Mouse (Mus musculus): ENCODE measurements around the gene Fasl. TPM values are rescaled to one million over a fixed set of nuclear protein-coding genes. Genes with fewer than 3 reads are reported as not detected.

Fasl gene
- polyA plus RNA-seq (2015; fragmentation: Nextera tagmentation; extraction: Ambion mirVana): 0.12 and 0.43 TPM in 2 replicates

DNA sequence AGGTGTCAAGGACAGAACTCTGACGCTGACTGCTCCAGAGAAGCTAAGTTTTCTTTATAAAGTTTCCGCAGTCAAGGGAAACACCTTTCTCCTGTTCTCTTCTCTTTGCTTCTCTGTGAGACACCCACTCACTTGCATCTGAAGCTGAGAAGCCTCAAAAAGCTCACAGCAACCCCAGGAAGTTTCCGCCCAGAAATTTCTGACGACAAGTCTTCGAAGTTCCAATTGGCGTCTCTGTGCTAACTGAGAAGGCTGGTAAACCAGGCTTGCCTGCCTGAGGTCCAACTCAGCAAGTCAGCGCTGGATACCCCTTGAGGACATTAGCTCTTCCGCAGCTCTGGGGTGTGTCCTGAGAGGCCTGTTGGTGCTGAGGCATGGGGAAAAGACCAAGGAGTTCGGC, at the start of gene Fasl:
Gene Fasl, minus strand, starts transcription at position 157 of the 400 bp plus-strand sequence.
- 67% methylated on average over 9 of the region's 9 CpGs for WGBS
- no peak for ATAC-seq (replicated peaks; ENCODE audit: extremely low read depth, insufficient read depth, low FRiP score)

GRCm38 (mm10) chr1:161826677-161827076, 38.4 kb upstream of the Fasl start:
- peaks cover 12% of the 10 kb centered on the region for H3K36me3 ChIP-seq (ENCODE audit: control insufficient read depth, insufficient read depth)
- H3K9me3 ChIP-seq (replicated peaks; ENCODE audit: control insufficient read depth, low read length): no peaks in the 10 kb centered on the region
- no peaks in the 10 kb centered on the region for H3K4me1 ChIP-seq (ENCODE audit: control insufficient read depth, insufficient read depth, low read length)
- H3K27ac ChIP-seq (ENCODE audit: low read length): no peak overlapping the region
- 92% methylated on average over 2 of the region's 2 CpGs for WGBS
- H3K9ac ChIP-seq (ENCODE audit: low read length): no peak overlapping the region
- ATAC-seq (replicated peaks; ENCODE audit: extremely low read depth, insufficient read depth, low FRiP score): no peak
- H3K4me3 ChIP-seq (ENCODE audit: low read length): no peak overlapping the region
- H3K27me3 ChIP-seq (ENCODE audit: control insufficient read depth, insufficient read depth, low read length): no peaks in the 10 kb centered on the region
- no peak overlapping the region for H3K4me2 ChIP-seq (ENCODE audit: low read depth, low read length)

More for the DNA sequence above, at the start of gene Fasl:
- no peaks in the 10 kb centered on the region for H3K9me3 ChIP-seq (replicated peaks; ENCODE audit: control insufficient read depth, low read length)
- H3K4me2 ChIP-seq (ENCODE audit: low read depth, low read length): no peak within 1 kb of the TSS
- no peaks in the 10 kb centered on the region for H3K4me1 ChIP-seq (ENCODE audit: control insufficient read depth, insufficient read depth, low read length)
- no peaks in the 10 kb centered on the region for H3K27me3 ChIP-seq (ENCODE audit: control insufficient read depth, insufficient read depth, low read length)
- no peaks in the 10 kb centered on the region for H3K36me3 ChIP-seq (ENCODE audit: control insufficient read depth, insufficient read depth)
- H3K27ac ChIP-seq (ENCODE audit: low read length): no peak within 1 kb of the TSS
- no peak within 1 kb of the TSS for H3K9ac ChIP-seq (ENCODE audit: low read length)
- no peak within 1 kb of the TSS for H3K4me3 ChIP-seq (ENCODE audit: low read length)

DNA sequence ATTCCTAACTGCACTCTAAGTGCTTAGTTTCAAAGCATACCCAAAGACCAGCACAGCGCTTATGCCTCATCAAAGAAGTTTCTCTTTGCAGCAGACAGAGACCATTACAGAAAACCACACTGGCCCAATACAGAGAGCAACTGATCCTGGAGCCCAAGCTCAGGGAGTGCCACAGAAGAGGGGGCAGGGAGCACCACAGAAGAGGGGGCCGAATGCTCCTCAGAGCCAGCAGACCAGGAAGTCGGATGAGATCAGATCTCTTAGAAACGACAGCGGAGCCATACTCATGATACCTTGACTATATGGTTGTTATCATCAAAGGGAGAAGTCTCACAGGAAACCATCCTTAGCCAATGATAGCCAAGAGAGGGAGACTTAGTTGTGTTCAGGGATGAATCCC, 21.1 kb upstream of the Fasl start:
- Histone ChIP-seq H3K9me3 (replicated peaks; ENCODE audit: control insufficient read depth, low read length) (no peaks in the 10 kb centered on the region), H3K4me3 (ENCODE audit: low read length) (no peak overlapping the region), H3K36me3 (ENCODE audit: control insufficient read depth, insufficient read depth) (no peaks in the 10 kb centered on the region), H3K4me2 (ENCODE audit: low read depth, low read length) (no peak overlapping the region), H3K9ac (ENCODE audit: low read length) (no peak overlapping the region), H3K4me1 (ENCODE audit: control insufficient read depth, insufficient read depth, low read length) (no peaks in the 10 kb centered on the region), H3K27ac (ENCODE audit: low read length) (no peak overlapping the region), H3K27me3 (ENCODE audit: control insufficient read depth, insufficient read depth, low read length) (no peaks in the 10 kb centered on the region)
- no peak for ATAC-seq (replicated peaks; ENCODE audit: extremely low read depth, insufficient read depth, low FRiP score)
- 71% methylated on average over 5 of the region's 5 CpGs for WGBS

DNA sequence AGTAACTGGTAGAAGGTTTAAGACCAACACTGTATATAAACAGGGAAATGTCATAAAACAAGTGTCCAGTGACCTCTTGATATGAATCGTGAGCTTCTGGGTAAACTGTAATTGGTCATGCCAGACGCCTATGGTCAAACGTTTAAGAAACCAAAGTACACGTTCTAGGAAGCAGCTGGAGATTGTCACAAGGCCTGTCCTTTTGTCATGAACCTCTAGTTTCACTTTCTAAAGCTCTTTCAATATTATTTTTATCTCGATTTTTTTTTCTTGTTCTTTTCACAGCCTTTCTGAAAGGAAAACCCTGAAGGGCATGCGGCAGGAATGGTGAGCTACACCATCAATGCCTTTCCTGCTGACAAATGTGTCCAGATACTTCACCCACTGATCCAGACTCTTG, 20.7 kb upstream of the Fasl start:
- Histone ChIP-seq H3K27me3 (ENCODE audit: control insufficient read depth, insufficient read depth, low read length) (no peaks in the 10 kb centered on the region), H3K36me3 (ENCODE audit: control insufficient read depth, insufficient read depth) (no peaks in the 10 kb centered on the region), H3K27ac (ENCODE audit: low read length) (no peak overlapping the region), H3K9ac (ENCODE audit: low read length) (no peak overlapping the region), H3K4me1 (ENCODE audit: control insufficient read depth, insufficient read depth, low read length) (no peaks in the 10 kb centered on the region), H3K9me3 (replicated peaks; ENCODE audit: control insufficient read depth, low read length) (no peaks in the 10 kb centered on the region), H3K4me3 (ENCODE audit: low read length) (no peak overlapping the region), H3K4me2 (ENCODE audit: low read depth, low read length) (no peak overlapping the region)
- no peak for ATAC-seq (replicated peaks; ENCODE audit: extremely low read depth, insufficient read depth, low FRiP score)
- WGBS: 52% methylated on average over 6 of the region's 6 CpGs

- no peaks in the 10 kb centered on the region for H3K36me3 ChIP-seq (ENCODE audit: control insufficient read depth, insufficient read depth)
- ATAC-seq (replicated peaks; ENCODE audit: extremely low read depth, insufficient read depth, low FRiP score): peak; percentile 32; the same call in 1 of the 2 replicates
Observed at GRCm38 (mm10) chr1:161804541-161804971, 16.3 kb upstream of the Fasl start.

DNA sequence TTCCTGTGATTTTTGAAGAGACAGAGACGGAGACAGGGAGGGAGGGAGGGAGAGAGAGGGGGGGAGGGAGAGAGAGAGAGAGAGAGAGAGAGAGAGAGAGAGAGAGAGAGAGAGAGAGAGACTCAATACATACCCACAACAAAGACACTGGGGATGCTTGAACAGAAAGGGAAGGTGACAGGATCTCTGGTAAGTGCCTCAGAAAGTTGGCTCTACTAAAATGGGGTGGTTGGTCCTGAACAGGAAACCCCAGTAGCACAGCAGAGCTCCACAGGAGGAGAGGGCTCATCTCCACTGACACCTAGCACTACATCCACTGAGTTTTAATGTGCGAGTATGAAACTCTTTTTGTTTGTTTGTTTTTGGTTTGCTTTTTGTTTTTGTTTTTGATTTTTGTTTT, 13.0 kb upstream of the Fasl start:
- Histone ChIP-seq H3K27me3 (ENCODE audit: control insufficient read depth, insufficient read depth, low read length) (no peaks in the 10 kb centered on the region), H3K9ac (ENCODE audit: low read length) (no peak overlapping the region), H3K4me1 (ENCODE audit: control insufficient read depth, insufficient read depth, low read length) (no peaks in the 10 kb centered on the region), H3K36me3 (ENCODE audit: control insufficient read depth, insufficient read depth) (no peaks in the 10 kb centered on the region), H3K9me3 (replicated peaks; ENCODE audit: control insufficient read depth, low read length) (no peaks in the 10 kb centered on the region), H3K4me3 (ENCODE audit: low read length) (no peak overlapping the region), H3K4me2 (ENCODE audit: low read depth, low read length) (no peak overlapping the region), H3K27ac (ENCODE audit: low read length) (no peak overlapping the region)
- WGBS: 66% methylated on average over 2 of the region's 2 CpGs
- ATAC-seq (replicated peaks; ENCODE audit: extremely low read depth, insufficient read depth, low FRiP score): no peak

More at GRCm38 (mm10) chr1:161804541-161804971, 16.3 kb upstream of the Fasl start:
- H3K9ac ChIP-seq (ENCODE audit: low read length): no peak overlapping the region
- H3K4me1 ChIP-seq (ENCODE audit: control insufficient read depth, insufficient read depth, low read length): no peaks in the 10 kb centered on the region
- no peaks in the 10 kb centered on the region for H3K27me3 ChIP-seq (ENCODE audit: control insufficient read depth, insufficient read depth, low read length)
- H3K4me3 ChIP-seq (ENCODE audit: low read length): no peak overlapping the region
- WGBS: 74% methylated on average over 8 of the region's 8 CpGs
- H3K27ac ChIP-seq (ENCODE audit: low read length): no peak overlapping the region
- no peak overlapping the region for H3K4me2 ChIP-seq (ENCODE audit: low read depth, low read length)
- no peaks in the 10 kb centered on the region for H3K9me3 ChIP-seq (replicated peaks; ENCODE audit: control insufficient read depth, low read length)

DNA sequence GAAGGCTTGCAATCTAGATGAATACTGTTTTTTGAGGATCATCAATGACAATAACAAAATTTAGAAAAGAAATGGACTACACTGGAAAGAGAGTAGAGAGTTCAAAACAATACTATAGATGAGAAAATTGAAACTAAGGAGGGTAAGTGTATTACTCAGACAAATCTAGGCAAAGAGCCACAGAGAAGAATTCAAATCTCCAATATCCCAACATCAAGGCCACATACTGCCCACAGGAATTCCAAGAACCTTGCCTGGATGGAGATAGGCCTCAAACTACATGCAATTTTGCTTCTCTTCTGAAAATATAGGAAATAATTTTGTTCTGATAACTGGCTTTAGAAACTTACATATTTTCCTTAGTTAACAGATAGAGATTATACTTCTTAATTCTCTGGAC, 12.0 kb upstream of the Fasl start:
- no peaks in the 10 kb centered on the region for H3K9me3 ChIP-seq (replicated peaks; ENCODE audit: control insufficient read depth, low read length)
- no peak for ATAC-seq (replicated peaks; ENCODE audit: extremely low read depth, insufficient read depth, low FRiP score)
- H3K4me2 ChIP-seq (ENCODE audit: low read depth, low read length): no peak overlapping the region
- no peaks in the 10 kb centered on the region for H3K27me3 ChIP-seq (ENCODE audit: control insufficient read depth, insufficient read depth, low read length)
- no peak overlapping the region for H3K4me3 ChIP-seq (ENCODE audit: low read length)
- no peak overlapping the region for H3K9ac ChIP-seq (ENCODE audit: low read length)
- H3K4me1 ChIP-seq (ENCODE audit: control insufficient read depth, insufficient read depth, low read length): no peaks in the 10 kb centered on the region
- H3K27ac ChIP-seq (ENCODE audit: low read length): no peak overlapping the region
- no peaks in the 10 kb centered on the region for H3K36me3 ChIP-seq (ENCODE audit: control insufficient read depth, insufficient read depth)

DNA sequence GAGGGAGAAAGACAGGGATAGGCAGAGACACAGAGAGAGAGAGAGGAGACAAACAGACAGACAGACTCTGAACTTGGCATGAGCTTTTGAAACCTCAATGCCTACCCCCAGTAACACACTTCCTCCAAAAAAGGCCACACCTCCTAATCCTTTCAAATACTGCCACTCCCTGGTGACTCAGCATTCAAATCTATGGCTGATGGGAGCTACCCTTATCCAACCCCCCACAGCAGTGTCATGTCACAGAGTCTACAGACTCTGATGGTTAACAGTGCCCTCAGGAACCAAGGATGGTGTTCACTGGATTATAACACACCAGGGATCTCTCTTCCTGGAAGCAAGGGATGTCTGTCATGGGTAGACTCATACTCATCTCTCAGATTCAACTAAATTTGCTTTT, 11.5 kb upstream of the Fasl start:
- H3K27ac ChIP-seq (ENCODE audit: low read length): no peak overlapping the region
- no peak overlapping the region for H3K4me2 ChIP-seq (ENCODE audit: low read depth, low read length)
- no peak overlapping the region for H3K9ac ChIP-seq (ENCODE audit: low read length)
- H3K9me3 ChIP-seq (replicated peaks; ENCODE audit: control insufficient read depth, low read length): no peaks in the 10 kb centered on the region
- H3K4me3 ChIP-seq (ENCODE audit: low read length): no peak overlapping the region
- ATAC-seq (replicated peaks; ENCODE audit: extremely low read depth, insufficient read depth, low FRiP score): no peak
- H3K36me3 ChIP-seq (ENCODE audit: control insufficient read depth, insufficient read depth): no peaks in the 10 kb centered on the region
- H3K27me3 ChIP-seq (ENCODE audit: control insufficient read depth, insufficient read depth, low read length): no peaks in the 10 kb centered on the region
- no peaks in the 10 kb centered on the region for H3K4me1 ChIP-seq (ENCODE audit: control insufficient read depth, insufficient read depth, low read length)

DNA sequence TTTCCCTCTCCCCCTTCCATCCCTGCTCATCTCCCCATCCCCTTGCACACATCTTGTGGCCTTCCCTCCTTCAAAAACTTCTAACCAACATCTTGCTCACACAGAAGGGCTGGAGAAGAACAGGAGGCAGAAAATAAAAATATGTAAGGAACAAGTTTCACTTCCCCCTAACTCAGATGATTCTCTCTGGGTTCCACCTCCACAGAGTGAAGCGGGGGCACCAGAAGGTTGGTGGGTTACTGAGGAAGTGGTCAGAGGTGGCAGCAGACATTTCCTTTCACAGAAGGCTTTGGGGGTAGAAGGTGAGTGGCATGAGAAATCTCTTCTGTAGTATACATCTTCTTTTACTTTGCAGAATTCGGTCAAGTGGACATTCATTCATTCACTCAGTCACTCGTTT, 10.6 kb upstream of the Fasl start:
- H3K27me3 ChIP-seq (ENCODE audit: control insufficient read depth, insufficient read depth, low read length): no peaks in the 10 kb centered on the region
- H3K36me3 ChIP-seq (ENCODE audit: control insufficient read depth, insufficient read depth): no peaks in the 10 kb centered on the region
- ATAC-seq (replicated peaks; ENCODE audit: extremely low read depth, insufficient read depth, low FRiP score): no peak
- no peak overlapping the region for H3K4me2 ChIP-seq (ENCODE audit: low read depth, low read length)
- no peaks in the 10 kb centered on the region for H3K4me1 ChIP-seq (ENCODE audit: control insufficient read depth, insufficient read depth, low read length)
- WGBS: 79% methylated on average over 3 of the region's 3 CpGs
- H3K9ac ChIP-seq (ENCODE audit: low read length): no peak overlapping the region
- no peaks in the 10 kb centered on the region for H3K9me3 ChIP-seq (replicated peaks; ENCODE audit: control insufficient read depth, low read length)
- no peak overlapping the region for H3K27ac ChIP-seq (ENCODE audit: low read length)
- no peak overlapping the region for H3K4me3 ChIP-seq (ENCODE audit: low read length)

Data from heart, embryonic 16.5 days (tissue).